Mouse (Mus musculus): Measurements from ENCODE around the gene Cd19. TPM values are rescaled to one million over a fixed set of nuclear protein-coding genes. Genes with fewer than 3 reads are reported as not detected.
A peak's percentile ranks its signal among the peaks of the same experiment; 100 is the strongest.

Gene Cd19
- under 1 TPM; 0.13 to 0.39 TPM for total RNA-seq (2021)
- long read RNA-seq, experiment 1, partial matches to known transcripts = 0 of 1 reads
- long read RNA-seq, experiment 1, other reads (novel, unspliced or antisense) = 1 of 1 reads
- long read RNA-seq, experiment 2, partial matches to known transcripts = 1 of 1 reads
- long read RNA-seq, experiment 2, other reads (novel, unspliced or antisense) = 0 of 1 reads

GRCm38 (mm10) chr7:126414725-126415124 lies at the start of gene Cd19:
Cd19 (minus strand) TSS chr7:126414889.
- DNase-seq (ENCODE audit: low spot score in 2 of 2) = no peak

DNA sequence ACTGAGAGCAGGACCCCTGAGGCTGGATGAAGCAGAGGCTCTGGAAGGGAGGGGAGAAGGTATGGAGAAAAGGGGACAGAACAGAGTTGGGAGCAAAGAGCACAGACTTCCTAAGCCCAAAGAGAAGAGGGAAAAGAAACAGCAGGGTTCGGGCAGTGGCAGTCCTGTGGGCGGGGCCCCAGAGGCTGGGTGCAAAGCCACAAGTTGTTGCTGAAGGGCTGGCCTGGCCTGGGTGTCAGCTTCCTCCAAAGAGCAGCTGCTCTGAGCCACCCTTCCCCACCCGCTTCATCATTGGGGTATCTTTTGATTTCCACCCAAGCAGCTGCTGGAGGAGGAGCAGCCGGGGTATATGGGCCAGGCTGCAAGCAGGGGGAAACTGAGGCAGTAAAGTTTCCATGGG lies 49.4 kb upstream of the Cd19 start:
- peak; percentile 39 to 61 for DNase-seq (ENCODE audit: low spot score in 2 of 2)

DNA sequence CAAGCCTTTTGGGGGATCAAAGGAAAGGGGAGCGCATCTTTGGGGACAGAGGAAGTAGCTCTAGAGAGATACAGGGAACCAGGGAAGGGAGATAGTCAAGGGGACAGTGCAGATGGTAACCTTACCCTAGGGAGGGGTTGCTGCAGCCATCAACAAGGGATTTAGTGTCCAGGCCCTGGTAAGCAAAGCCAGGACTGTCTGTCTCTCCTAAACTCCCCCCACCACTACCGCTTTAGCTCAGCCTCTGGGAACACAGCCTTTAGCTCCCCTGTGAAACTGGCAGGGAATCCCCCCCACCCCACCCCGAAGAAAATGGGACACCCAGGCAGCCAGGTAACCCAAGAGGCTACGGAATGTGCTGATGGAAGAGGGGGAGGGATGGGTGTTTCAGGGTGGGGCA lies 48.9 kb upstream of the Cd19 start:
- no peak for DNase-seq (ENCODE audit: low spot score in 2 of 2)

DNA sequence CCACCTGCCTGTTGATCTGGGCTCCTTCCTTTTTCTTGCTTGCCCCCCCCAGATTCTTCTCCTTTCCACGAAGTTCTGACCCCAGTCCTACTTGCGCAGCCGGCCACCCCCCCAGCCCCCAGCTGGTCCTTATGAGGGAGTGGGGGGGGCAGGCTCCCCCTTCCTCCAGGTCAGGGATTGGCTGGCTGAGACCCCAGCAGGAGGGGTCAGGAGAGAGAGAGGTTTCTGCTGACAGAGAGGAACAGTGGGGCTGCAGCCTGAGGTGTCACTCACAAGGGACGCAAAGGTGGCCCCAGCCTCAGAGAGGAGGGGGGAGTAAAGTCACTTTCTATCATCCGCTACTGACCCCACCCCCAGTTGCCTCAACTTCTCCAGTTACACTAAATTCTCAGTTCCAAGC lies 48.3 kb upstream of the Cd19 start, which contains the start of gene Atp2a1:
Gene Atp2a1, minus strand, starts transcription at position 105 of the 400 bp plus-strand sequence.
- peak in 1 of 2 experiments; percentile 22 for DNase-seq (ENCODE audit: low spot score in 2 of 2)

DNA sequence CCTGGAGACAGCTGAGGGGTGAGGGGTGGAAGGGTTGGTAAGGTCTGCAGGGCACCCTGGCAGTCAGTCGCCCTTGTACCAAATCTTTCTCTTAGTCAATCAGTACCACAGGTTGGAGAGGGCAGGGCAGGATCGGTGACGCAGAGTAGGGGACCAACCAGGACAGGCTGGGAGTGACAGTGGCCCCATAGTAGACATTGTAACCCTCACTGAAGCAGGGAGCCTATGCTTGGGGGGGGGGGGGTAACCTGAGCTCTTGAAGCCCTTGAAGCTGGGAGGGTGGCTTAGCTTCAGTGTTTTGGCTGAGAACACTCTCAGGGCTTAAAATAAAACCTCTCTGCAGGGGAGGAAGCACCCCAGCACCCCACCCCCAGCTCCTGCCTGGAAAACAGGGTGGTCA lies 46.9 kb upstream of the Cd19 start:
- peak in 1 of 2 experiments; percentile 16 for DNase-seq (ENCODE audit: low spot score in 2 of 2)

GRCm38 (mm10) chr7:126460623-126461399 lies 46.1 kb upstream of the Cd19 start:
- DNase-seq (ENCODE audit: low spot score in 2 of 2) = no peak

GRCm38 (mm10) chr7:126458844-126459618 lies 44.3 kb upstream of the Cd19 start:
- no peak for DNase-seq (ENCODE audit: low spot score in 2 of 2)

GRCm38 (mm10) chr7:126458225-126458624 lies 43.5 kb upstream of the Cd19 start:
- DNase-seq (ENCODE audit: low spot score in 2 of 2) = no peak

- no peak for DNase-seq (ENCODE audit: low spot score in 2 of 2)
Measured at GRCm38 (mm10) chr7:126456382-126457266, 41.9 kb upstream of the Cd19 start.

GRCm38 (mm10) chr7:126455242-126455641 lies 40.6 kb upstream of the Cd19 start:
- DNase-seq (ENCODE audit: low spot score in 2 of 2) = no peak

- DNase-seq (ENCODE audit: low spot score in 2 of 2) = no peak
Measured at GRCm38 (mm10) chr7:126453861-126454260, 39.2 kb upstream of the Cd19 start.

GRCm38 (mm10) chr7:126452244-126452643 lies 37.6 kb upstream of the Cd19 start:
- no peak for DNase-seq (ENCODE audit: low spot score in 2 of 2)

GRCm38 (mm10) chr7:126450641-126451040 lies 36.0 kb upstream of the Cd19 start:
- DNase-seq (ENCODE audit: low spot score in 2 of 2) = no peak

GRCm38 (mm10) chr7:126449991-126450390 lies 35.3 kb upstream of the Cd19 start:
- no peak for DNase-seq (ENCODE audit: low spot score in 2 of 2)

DNA sequence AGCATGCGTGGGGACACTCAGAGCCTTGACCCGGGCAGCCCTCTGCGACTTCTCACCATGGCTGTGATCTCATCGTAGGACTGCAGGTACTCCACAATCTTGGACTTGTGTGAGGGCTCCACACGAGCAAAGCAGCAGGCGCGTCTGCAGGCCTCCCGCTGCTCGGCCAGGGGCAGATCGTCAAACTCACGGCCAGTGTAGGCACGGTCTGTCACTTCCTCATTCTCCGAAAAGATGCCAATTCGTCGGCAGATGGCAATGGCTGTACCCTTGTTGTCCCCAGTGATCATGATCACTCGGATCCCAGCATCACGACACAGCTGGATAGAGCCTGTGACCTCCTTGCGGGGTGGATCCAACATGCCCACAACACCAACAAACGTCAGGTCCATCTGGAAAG lies 33.8 kb upstream of the Cd19 start:
- no peak for DNase-seq (ENCODE audit: low spot score in 2 of 2)

DNA sequence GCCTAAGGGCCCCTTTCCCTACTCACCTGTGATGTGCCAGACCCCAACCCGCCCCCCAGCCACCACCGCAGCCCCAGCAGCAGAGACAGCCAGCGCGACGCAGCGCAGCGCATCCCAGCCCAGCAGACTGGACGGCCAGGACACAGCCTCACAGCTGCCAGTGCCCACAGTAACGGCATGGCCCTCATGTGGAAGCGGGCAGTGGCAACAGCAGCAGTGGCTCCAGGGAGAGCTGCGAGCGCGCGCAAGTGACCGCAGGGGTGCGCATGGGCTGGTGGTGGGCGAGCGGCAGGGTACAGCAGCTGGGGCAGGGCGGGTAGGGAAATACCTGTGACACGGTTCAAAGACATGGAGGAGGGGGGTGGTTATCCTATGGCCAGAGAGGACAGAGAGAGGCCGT lies 31.5 kb upstream of the Cd19 start:
- no peak for DNase-seq (ENCODE audit: low spot score in 2 of 2)

- DNase-seq (ENCODE audit: low spot score in 2 of 2) = no peak
Measured at GRCm38 (mm10) chr7:126445104-126445815, 30.6 kb upstream of the Cd19 start.

DNA sequence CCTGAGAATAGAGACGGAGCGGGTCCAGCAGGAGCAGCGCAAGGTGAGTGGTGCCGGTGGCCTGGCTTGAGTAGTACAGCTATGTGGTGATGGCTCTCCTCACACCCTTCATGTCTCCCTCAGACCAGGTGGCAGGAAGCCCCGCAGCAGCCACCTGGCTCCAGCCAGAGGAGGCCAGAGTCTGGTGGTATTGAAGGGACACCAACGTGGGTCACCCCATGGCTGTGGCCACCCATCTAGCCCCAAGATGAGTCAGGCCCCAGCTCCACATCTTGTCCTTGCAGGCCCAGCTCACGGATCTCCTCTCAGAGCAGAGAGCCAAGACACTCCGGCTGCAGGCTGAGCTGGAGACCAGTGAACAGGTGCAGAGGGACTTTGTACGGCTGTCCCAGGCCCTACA lies 29.8 kb upstream of the Cd19 start:
- DNase-seq (ENCODE audit: low spot score in 2 of 2) = no peak

DNA sequence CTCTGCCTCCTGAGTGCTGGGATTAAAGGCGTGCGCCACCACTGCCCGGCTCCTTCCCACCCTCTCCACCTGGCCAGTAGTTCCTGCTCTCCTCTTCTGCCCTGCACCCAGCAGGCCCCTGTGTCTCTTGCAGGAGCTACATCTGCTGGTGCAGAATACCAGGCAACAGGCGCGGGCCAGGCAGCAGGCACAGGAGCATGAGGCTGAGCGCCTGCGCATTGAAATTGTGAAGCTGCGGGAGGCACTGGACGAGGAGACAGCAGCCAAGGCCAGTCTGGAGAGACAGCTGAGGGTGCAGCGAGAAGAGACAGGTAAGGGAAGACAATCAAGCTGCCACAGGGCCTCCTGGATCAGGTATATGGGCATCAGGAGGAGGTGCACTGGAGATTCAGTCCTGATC lies 29.3 kb upstream of the Cd19 start:
- DNase-seq (ENCODE audit: low spot score in 2 of 2) = no peak

DNA sequence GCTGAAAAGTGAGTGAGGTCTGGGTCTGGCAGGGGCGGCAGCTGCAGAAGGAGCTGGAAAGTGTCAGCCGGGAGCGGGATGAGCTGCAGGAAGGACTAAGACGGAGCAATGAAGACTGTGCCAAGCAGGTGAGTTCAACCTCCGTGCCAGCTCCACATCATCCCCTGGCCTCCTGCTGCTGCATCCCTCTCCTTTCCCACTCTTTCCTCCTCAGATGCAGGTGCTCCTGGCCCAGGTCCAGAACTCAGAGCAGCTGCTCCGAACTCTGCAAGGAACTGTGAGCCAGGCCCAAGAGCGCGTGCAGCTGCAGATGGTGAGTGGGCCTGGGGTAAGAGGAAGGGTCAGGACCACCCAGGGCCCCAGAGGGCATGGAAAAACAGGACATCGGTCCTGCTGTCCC lies 25.4 kb upstream of the Cd19 start:
- DNase-seq (ENCODE audit: low spot score in 2 of 2) = no peak
